Mouse (Mus musculus): ENCODE data around the gene Ctsg. TPM values are rescaled to one million over a fixed set of nuclear protein-coding genes. Genes with fewer than 3 reads are reported as not detected.
"Not testable (repeated sequence)": the region's sequence is repeated elsewhere in the genome, so short reads cannot be mapped to it uniquely, and the experiment has no call there.

Ctsg gene
- polyA plus RNA-seq, 1 experiment, result 0.31 TPM

GRCm38 (mm10) chr14:56103452-56103851 is 1.1 kb upstream of the Ctsg start:
- H3K9me3 ChIP-seq (ENCODE audit: control insufficient read depth, low read length), result no peaks in the 10 kb centered on the region
- TF ChIP-seq TAL1 (IDR thresholded peaks at IDR 0.05; ENCODE audit: low read length) (no peak), GATA1 (IDR thresholded peaks at IDR 0.05; ENCODE audit: low read length) (no peak)
- no peak overlapping the region for H3K4me3 ChIP-seq (replicated peaks)
- H3K4me1 ChIP-seq (ENCODE audit: control insufficient read depth), result no peaks in the 10 kb centered on the region
- H3K27me3 ChIP-seq (ENCODE audit: control insufficient read depth), result no peaks in the 10 kb centered on the region
- no peaks in the 10 kb centered on the region for H3K36me3 ChIP-seq (ENCODE audit: control insufficient read depth)

- H3K9me3 ChIP-seq (ENCODE audit: control insufficient read depth, low read length), result no peaks in the 10 kb centered on the region
- no peaks in the 10 kb centered on the region for H3K27me3 ChIP-seq (ENCODE audit: control insufficient read depth)
- H3K4me1 ChIP-seq (ENCODE audit: control insufficient read depth), result no peaks in the 10 kb centered on the region
- TF ChIP-seq GATA1 (IDR thresholded peaks at IDR 0.05; ENCODE audit: low read length) (no peak), TAL1 (IDR thresholded peaks at IDR 0.05; ENCODE audit: low read length) (no peak)
- no peak overlapping the region for H3K4me3 ChIP-seq (replicated peaks)
- H3K36me3 ChIP-seq (ENCODE audit: control insufficient read depth), result no peaks in the 10 kb centered on the region
Measured at GRCm38 (mm10) chr14:56098940-56099339, 3.4 kb downstream of the Ctsg start.

- H3K36me3 ChIP-seq (ENCODE audit: control insufficient read depth), result no peaks in the 10 kb centered on the region
- H3K4me1 ChIP-seq (ENCODE audit: control insufficient read depth), result no peaks in the 10 kb centered on the region
- H3K9me3 ChIP-seq (ENCODE audit: control insufficient read depth, low read length), result no peaks in the 10 kb centered on the region
Measured at GRCm38 (mm10) chr14:56097597-56097996, 4.8 kb downstream of the Ctsg start.

GRCm38 (mm10) chr14:56093353-56093752 is 9.0 kb downstream of the Ctsg start:
- no peaks in the 10 kb centered on the region for H3K4me1 ChIP-seq (ENCODE audit: control insufficient read depth)

More at GRCm38 (mm10) chr14:56097597-56097996, 4.8 kb downstream of the Ctsg start:
- TF ChIP-seq TAL1 (IDR thresholded peaks at IDR 0.05; ENCODE audit: low read length), result no peak
- no peak for TF ChIP-seq GATA1 (IDR thresholded peaks at IDR 0.05; ENCODE audit: low read length)
- Histone ChIP-seq H3K27me3 (ENCODE audit: control insufficient read depth) (no peaks in the 10 kb centered on the region), H3K4me3 (replicated peaks) (no peak overlapping the region)

GRCm38 (mm10) chr14:56086711-56087110 is 15.7 kb downstream of the Ctsg start:
- H3K9me3 ChIP-seq (ENCODE audit: control insufficient read depth, low read length), result no peaks in the 10 kb centered on the region
- no peaks in the 10 kb centered on the region for H3K4me1 ChIP-seq (ENCODE audit: control insufficient read depth)
- H3K36me3 ChIP-seq (ENCODE audit: control insufficient read depth), result no peaks in the 10 kb centered on the region
- H3K27me3 ChIP-seq (ENCODE audit: control insufficient read depth), result no peaks in the 10 kb centered on the region
- TF ChIP-seq GATA1 (IDR thresholded peaks at IDR 0.05; ENCODE audit: low read length) (no peak), TAL1 (IDR thresholded peaks at IDR 0.05; ENCODE audit: low read length) (no peak)
- no peak overlapping the region for H3K4me3 ChIP-seq (replicated peaks)

More at GRCm38 (mm10) chr14:56093353-56093752, 9.0 kb downstream of the Ctsg start:
- no peak for TF ChIP-seq GATA1 (IDR thresholded peaks at IDR 0.05; ENCODE audit: low read length)
- no peak for TF ChIP-seq TAL1 (IDR thresholded peaks at IDR 0.05; ENCODE audit: low read length)
- H3K36me3 ChIP-seq (ENCODE audit: control insufficient read depth), result no peaks in the 10 kb centered on the region
- no peaks in the 10 kb centered on the region for H3K27me3 ChIP-seq (ENCODE audit: control insufficient read depth)
- H3K9me3 ChIP-seq (ENCODE audit: control insufficient read depth, low read length), result no peaks in the 10 kb centered on the region
- no peak overlapping the region for H3K4me3 ChIP-seq (replicated peaks)

GRCm38 (mm10) chr14:56085167-56085566 is 17.2 kb downstream of the Ctsg start, which contains the start of gene Mcpt8:
TSS of gene Mcpt8 (minus strand) at chr14:56085273.
- Histone ChIP-seq H3K9me3 (ENCODE audit: control insufficient read depth, low read length) (no peaks in the 10 kb centered on the region), H3K4me1 (ENCODE audit: control insufficient read depth) (no peaks in the 10 kb centered on the region), H3K4me3 (replicated peaks) (no peak within 1 kb of the TSS), H3K36me3 (ENCODE audit: control insufficient read depth) (no peaks in the 10 kb centered on the region), H3K27me3 (ENCODE audit: control insufficient read depth) (no peaks in the 10 kb centered on the region)
- TF ChIP-seq TAL1 (IDR thresholded peaks at IDR 0.05; ENCODE audit: low read length), result no peak
- no peak for TF ChIP-seq GATA1 (IDR thresholded peaks at IDR 0.05; ENCODE audit: low read length)

- Histone ChIP-seq H3K9me3 (ENCODE audit: control insufficient read depth, low read length) (no peaks in the 10 kb centered on the region), H3K27me3 (ENCODE audit: control insufficient read depth) (no peaks in the 10 kb centered on the region), H3K4me3 (replicated peaks) (no peak overlapping the region), H3K36me3 (ENCODE audit: control insufficient read depth) (no peaks in the 10 kb centered on the region), H3K4me1 (ENCODE audit: control insufficient read depth) (no peaks in the 10 kb centered on the region)
- no peak for TF ChIP-seq GATA1 (IDR thresholded peaks at IDR 0.05; ENCODE audit: low read length)
- TF ChIP-seq TAL1 (IDR thresholded peaks at IDR 0.05; ENCODE audit: low read length), result no peak
Measured at GRCm38 (mm10) chr14:56082016-56082415, 20.4 kb downstream of the Ctsg start.

GRCm38 (mm10) chr14:56062213-56062612 is 40.2 kb downstream of the Ctsg start, which contains the start of gene Mcpt4:
TSS of gene Mcpt4 (minus strand) at chr14:56062313.
- H3K27me3 ChIP-seq (ENCODE audit: control insufficient read depth); H3K4me3 ChIP-seq (replicated peaks); H3K9me3 ChIP-seq (ENCODE audit: control insufficient read depth, low read length); H3K4me1 ChIP-seq (ENCODE audit: control insufficient read depth); H3K36me3 ChIP-seq (ENCODE audit: control insufficient read depth): not testable (repeated sequence)

- H3K9me3 ChIP-seq (ENCODE audit: control insufficient read depth, low read length), result no peaks in the 10 kb centered on the region
- H3K36me3 ChIP-seq (ENCODE audit: control insufficient read depth), result no peaks in the 10 kb centered on the region
- TF ChIP-seq GATA1 (IDR thresholded peaks at IDR 0.05; ENCODE audit: low read length) (no peak), TAL1 (IDR thresholded peaks at IDR 0.05; ENCODE audit: low read length) (no peak)
- H3K4me1 ChIP-seq (ENCODE audit: control insufficient read depth), result peaks cover 2% of the 10 kb centered on the region
- H3K4me3 ChIP-seq (replicated peaks), result no peak overlapping the region
- H3K27me3 ChIP-seq (ENCODE audit: control insufficient read depth), result peaks cover 2% of the 10 kb centered on the region; the same call in 1 of the 2 replicates
Measured at GRCm38 (mm10) chr14:56057722-56058121, 44.7 kb downstream of the Ctsg start.

- Histone ChIP-seq H3K9me3 (ENCODE audit: control insufficient read depth, low read length) (no peaks in the 10 kb centered on the region), H3K27me3 (ENCODE audit: control insufficient read depth) (peaks cover 5% of the 10 kb centered on the region; the same call in 1 of the 2 replicates), H3K36me3 (ENCODE audit: control insufficient read depth) (no peaks in the 10 kb centered on the region), H3K4me1 (ENCODE audit: control insufficient read depth) (peaks cover 2% of the 10 kb centered on the region), H3K4me3 (replicated peaks) (no peak overlapping the region)
- TF ChIP-seq GATA1 (IDR thresholded peaks at IDR 0.05; ENCODE audit: low read length) (no peak), TAL1 (IDR thresholded peaks at IDR 0.05; ENCODE audit: low read length) (no peak)
Measured at GRCm38 (mm10) chr14:56055408-56055807, 47.0 kb downstream of the Ctsg start.

Other genes starting within 250 kb of the Ctsg start
- 0.01 and 0.02 TPM in 2 replicates for gene Nynrin, start 248.6 kb downstream of the Ctsg start, polyA plus RNA-seq (2012)
- 0.01 TPM in 1 of 2 replicates, not detected in the other for gene Cbln3, start 218.2 kb downstream of the Ctsg start, polyA plus RNA-seq (2012)
- gene Khnyn, start 217.6 kb downstream of the Ctsg start, polyA plus RNA-seq (2012), result 1.3 and 1.9 TPM in 2 replicates
- 0.18 and 0.20 TPM in 2 replicates for gene Sdr39u1, start 202.3 kb downstream of the Ctsg start, polyA plus RNA-seq (2012)
- not detected in 2 replicates for gene Cma1, start 157.9 kb downstream of the Ctsg start, polyA plus RNA-seq (2012)
- not detected in 2 replicates for gene Cma2, start 151.6 kb downstream of the Ctsg start, polyA plus RNA-seq (2012)
- gene Mcpt1, start 84.6 kb downstream of the Ctsg start, polyA plus RNA-seq (2012), result not detected in 2 replicates
- gene Mcpt9, start 72.1 kb downstream of the Ctsg start, polyA plus RNA-seq (2012), result not detected in 2 replicates
- not detected in 2 replicates for gene Mcpt2, start 60.5 kb downstream of the Ctsg start, polyA plus RNA-seq (2012)
- gene Mcpt4, start 40.3 kb downstream of the Ctsg start, polyA plus RNA-seq (2012), result not detected in 2 replicates
- 0.31 and 0.52 TPM in 2 replicates for gene Mcpt8, start 17.3 kb downstream of the Ctsg start, polyA plus RNA-seq (2012)
- not detected in 2 replicates for gene Gzme, start 18.1 kb upstream of the Ctsg start, polyA plus RNA-seq (2012)
- not detected in 2 replicates for gene Gzmd, start 30.0 kb upstream of the Ctsg start, polyA plus RNA-seq (2012)
- not detected in 2 replicates for gene Gzmg, start 57.0 kb upstream of the Ctsg start, polyA plus RNA-seq (2012)
- gene Gzmn, start 72.0 kb upstream of the Ctsg start, polyA plus RNA-seq (2012), result not detected in 2 replicates
- not detected in 2 replicates for gene Gzmf, start 108.8 kb upstream of the Ctsg start, polyA plus RNA-seq (2012)
- not detected in 2 replicates for gene Gzmc, start 132.1 kb upstream of the Ctsg start, polyA plus RNA-seq (2012)
- gene Gzmb, start 159.7 kb upstream of the Ctsg start, polyA plus RNA-seq (2012), result not detected in 2 replicates

Data from erythroblast, embryonic 14.5 days (primary cell).